Mouse (Mus musculus) cerebellum, adult 11-12 months (tissue): ENCODE measurements around the gene Hoxb9.

Experiments
- DNase-seq: peaks from one replicate; pipeline ENCODE4 v3.0.0; 2022

Hoxb9 gene

DNA sequence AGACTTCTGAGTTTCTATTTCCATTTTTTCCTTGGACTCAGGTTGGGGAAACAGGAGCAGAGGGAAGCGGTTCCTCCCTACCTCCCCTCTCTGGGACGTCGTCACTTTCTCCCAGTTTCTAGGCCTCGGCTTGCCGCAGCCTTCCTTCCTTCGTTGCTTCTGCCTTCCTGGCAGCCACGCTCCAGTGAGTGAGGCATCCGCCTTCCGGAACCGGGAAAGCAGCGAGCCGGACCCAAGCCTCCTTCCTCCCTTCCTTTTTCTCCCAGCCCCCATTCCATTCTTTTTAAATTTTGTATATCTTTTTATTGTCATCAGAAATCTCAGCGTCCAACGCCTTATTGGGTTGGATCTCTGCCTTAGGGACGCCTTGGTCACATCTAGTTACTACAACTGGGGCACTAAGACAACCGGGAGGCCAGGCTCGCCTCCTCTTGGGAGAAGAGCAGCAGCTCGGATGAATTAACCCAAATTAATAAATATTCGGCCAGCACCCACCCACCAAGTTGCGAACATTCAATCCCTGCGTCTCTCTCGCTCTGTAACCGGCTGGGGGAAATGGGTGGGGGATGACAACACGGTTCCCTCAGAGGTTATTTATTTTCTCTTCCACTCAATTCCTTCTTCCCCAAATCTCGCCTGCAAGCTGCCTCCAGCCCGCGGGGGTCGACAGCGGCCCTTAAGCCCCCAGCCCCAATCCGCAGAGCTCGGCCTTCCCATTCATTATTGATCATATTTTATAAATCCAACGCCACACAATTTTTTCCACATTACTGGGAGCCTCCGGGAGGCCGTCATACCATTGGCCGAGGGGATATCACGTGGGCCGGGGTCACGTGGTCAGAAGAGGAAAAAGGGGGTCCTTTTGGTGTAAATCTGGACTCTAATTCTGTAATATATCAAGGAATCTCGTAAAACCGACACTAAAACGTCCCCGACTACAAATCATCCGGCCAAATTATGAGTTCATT, 14.8 kb downstream of the Hoxb9 start, which contains the start of gene Hoxb7:
Gene Hoxb7 (plus strand): TSS at position 853 of the 968 bp plus-strand sequence.
- DNase-seq = no peak

DNA sequence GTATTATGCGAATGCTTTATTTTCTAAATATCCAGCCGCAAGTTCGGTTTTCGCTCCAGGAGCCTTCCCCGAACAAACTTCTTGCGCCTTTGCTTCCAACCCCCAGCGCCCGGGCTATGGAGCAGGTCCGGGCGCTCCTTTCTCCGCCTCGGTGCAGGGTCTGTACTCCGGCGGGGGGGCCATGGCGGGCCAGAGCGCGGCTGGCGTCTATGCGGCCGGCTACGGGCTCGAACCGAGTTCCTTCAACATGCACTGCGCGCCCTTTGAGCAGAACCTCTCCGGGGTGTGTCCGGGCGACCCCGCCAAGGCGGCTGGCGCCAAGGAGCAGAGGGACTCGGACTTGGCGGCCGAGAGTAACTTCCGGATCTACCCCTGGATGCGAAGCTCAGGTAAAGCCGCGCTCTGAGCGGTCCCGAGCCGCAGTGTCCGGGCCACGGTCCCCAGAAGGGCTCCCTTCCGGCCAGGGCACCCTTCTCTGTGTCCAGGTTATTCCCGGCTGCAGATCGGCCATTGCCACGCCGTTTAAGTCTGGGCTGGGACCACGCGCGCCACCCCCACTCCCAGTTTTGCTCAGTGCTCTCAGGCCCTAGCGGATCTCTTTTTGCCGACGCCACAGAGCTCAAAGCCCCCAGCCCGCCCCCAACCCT, 15.6 kb downstream of the Hoxb9 start:
- DNase-seq = no peak

DNA sequence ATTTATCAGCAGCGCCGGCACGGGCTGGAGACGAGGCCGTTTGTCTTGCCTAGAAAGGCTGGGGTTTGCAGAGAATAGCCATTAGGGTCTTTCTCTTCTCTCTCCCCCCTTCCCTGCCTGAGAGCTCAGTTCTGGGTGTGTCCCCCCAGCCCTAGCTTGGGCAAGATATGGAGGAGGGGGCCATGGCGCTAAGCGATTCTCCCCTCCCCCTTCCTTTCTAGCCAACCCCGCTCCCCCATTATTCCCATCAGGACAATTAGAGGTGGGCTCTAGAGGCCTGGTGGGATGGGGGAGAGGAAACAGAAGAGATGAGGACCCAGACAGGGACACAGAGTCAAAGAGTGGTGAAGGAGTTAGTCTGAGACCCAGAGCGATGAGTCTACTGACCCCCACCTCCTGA, 16.2 kb downstream of the Hoxb9 start:
- DNase-seq = no peak

DNA sequence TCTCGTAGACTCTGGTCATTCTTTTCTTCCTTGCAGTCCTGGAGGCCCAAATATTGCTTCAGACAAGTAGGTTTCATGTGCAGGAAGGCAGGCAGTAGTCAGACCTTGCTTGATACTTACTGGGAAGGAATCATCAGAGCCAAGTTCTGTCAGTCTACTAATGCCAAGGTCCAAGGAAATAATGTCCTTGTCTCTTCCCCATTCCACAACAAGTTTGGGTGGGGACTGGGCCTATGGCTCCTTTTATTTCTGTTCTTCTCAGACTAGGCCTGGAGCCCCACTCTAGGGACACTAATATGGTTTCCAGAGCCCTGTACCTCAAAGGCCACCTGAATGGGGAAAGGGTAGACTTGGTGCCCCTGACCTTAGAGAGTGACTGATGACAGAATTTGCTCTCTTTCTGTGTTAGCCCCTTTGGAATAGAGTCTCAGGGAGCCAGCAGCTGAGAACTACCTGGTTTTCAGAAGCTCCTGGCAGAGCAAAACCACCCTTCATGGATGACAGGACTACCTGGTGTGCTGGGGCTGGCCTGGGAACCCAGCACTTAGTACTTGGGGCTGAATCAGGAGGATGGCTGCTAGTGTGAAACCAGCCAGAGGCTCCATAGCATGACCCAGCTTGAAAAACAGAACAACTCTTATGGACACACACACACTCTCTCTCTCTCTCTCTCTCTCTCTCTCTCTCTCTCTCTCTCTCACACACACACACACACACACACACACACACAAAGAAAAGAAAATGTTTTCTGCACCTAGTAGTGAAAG, 17.4 kb downstream of the Hoxb9 start:
- DNase-seq = no peak

DNA sequence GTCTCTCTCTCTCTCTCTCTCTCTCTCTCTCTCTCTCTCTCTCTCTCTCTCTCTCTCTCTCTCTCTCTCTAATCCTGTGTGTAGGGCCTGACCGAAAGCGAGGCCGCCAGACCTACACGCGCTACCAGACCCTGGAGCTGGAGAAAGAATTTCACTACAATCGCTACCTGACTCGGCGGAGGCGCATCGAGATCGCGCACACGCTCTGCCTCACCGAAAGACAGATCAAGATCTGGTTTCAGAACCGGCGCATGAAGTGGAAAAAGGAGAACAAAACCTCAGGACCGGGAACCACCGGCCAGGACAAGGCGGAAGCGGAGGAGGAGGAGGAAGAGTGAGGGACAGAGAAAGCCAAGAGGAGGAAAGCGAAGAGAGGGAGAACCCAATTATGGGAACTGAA, 18.0 kb downstream of the Hoxb9 start:
- DNase-seq = no peak

DNA sequence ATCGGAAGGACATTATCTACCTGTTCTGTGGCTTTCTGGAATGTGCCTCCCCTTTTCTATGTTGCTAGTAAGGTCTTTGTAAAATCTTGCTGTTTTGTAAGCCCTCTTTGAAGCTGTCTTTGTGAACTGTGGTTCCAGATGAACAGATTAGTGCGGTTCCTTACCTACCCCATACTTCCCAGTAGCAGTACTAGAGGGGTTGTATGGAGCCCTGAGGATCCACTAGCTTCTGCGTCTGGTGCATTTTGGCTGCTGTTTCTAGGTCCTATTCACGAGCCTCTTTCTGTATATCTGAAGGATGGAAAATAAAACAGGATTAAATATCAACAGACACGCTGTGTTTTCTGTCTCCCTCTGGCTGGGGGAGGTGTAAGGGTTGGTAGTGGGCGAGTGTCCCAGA, 18.6 kb downstream of the Hoxb9 start:
- no peak for DNase-seq

DNA sequence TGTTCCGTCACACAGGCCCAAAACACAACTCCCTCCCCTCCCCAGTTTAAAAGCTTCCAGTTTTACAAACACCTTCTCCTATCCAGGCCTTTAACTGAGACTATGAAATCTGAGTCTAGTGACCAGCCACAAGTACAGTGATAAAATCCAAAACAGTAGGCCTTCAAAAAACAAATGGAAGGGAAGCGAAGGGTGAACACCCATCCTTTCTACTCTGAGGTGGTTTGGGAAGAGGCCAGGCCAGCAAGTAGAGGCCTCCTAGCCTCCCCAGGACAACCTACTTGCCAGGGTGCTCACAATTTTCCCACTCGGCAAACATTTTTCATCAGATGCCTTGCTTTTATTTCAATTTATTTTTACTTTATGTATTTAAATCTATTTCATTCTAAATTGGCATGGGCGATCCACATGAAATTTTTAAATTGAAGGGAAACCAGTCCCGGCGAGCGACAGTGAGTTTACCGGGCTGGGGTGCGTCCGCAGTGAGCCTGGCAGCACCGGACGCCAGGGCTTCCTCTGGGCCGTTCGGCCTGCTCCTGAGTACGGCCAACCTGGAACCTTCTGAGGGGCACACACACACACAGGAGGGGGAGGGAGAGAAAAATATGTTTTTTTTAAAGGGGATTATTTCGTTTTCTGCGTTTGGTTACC, 19.6 kb downstream of the Hoxb9 start:
- DNase-seq = no peak

DNA sequence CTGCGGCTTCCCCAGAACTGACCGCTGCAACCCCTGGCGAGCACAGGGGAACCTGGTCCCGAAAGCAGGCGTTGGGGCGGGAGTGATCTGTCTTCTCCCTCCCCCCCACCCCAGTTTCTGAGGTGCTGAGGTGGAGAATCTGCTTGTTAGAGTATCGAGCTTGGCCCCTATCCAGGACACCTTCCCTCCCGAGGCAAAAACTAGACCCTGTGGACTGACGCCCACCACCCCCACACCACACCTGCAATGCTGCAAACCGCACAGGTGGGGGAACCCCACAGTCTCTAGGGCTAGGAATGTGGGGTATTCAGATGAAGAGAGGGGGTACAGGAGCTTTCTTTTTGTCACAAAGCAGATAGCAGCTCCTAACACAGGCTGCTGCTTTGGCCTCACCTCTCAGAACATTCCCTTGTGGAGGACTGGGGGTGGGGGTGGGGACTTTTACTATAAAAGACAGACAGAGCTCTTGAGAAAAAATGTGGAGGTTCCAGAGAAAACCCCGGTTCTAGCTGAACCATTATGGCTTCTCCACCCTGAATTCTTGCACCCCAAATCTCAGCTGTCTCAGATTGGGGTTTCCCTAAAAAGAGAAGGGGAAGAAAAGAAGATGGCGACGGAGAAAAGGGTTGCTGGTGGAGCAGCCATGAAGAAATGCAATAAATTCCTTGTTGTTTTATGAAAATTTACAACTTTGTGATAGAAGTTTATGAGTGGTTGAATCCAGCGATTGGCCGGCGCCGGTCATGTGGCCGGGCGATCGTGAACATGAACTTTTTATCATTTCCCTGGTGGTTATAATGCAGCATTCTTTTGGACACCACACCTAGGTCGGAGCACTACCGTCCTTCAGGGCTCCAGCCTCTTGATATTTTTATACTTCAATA, 20.7 kb downstream of the Hoxb9 start, which contains the start of gene Hoxb6:
Gene Hoxb6 (plus strand): TSS at position 796 of the 884 bp plus-strand sequence.
- no peak for DNase-seq

DNA sequence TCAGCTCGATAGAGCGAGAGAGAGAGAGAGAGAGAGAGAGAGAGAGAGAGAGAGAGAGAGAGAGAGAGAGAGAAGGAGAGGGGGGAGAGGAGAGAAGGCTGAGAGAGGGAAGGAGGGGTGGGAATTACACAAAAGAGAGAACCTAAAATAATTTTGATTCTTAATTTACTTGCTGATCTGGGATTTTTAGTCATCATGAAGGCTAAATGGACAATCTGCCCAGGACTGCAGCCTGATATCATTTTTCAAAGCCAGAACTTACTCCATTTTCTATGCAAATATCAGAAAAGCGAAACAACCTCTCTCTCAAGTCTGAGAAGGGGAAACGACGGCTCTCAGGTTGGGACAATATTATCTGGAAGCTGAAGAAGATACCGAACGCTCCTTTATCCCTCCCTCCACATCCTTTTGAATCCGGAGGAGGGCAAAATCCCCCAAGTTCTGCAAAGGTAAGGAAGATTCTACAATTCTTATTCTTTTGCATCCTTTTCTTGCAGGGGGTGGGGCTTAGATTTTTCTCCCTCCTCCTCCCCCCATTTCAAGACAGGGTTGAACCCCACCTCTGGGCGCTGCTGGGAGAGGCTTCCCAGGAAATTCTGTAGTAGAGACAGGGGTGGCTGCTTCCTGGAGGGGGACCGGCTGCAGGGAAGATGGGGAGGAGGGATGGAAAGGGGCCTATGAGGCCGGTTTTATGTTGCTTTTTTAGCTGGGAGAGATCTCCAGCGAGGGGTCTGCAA, 21.5 kb downstream of the Hoxb9 start:
- no peak for DNase-seq

DNA sequence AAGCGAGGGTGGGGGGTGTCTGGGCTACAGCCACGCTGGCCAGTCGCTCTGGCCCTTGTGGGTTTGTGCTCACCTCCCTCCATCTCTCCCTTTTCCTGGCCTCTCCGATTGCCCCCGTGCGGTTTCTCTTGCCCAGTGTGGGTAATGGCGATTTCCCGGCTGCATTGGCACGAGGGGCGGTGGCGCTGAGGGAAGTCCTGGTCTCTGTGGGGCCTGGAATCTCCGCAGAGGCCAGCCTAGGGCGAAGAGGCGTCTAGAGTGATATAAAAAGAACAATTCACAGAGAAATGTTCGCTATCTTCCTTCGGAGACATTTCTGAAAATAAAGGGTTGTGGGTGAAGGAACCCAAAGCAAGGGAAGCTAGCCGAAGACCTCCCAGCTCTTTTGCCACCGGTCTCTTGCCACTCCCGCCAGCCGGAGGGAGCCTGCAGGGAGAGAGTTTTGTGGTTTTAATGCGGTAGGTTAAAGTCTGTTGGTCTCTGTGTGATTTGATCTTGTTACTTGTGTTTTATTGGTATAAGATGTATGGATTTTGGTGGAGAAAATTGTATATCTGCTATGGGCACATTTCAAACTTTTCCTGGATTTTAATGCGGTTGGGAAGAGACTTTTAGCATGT, 22.2 kb downstream of the Hoxb9 start:
- no peak for DNase-seq

DNA sequence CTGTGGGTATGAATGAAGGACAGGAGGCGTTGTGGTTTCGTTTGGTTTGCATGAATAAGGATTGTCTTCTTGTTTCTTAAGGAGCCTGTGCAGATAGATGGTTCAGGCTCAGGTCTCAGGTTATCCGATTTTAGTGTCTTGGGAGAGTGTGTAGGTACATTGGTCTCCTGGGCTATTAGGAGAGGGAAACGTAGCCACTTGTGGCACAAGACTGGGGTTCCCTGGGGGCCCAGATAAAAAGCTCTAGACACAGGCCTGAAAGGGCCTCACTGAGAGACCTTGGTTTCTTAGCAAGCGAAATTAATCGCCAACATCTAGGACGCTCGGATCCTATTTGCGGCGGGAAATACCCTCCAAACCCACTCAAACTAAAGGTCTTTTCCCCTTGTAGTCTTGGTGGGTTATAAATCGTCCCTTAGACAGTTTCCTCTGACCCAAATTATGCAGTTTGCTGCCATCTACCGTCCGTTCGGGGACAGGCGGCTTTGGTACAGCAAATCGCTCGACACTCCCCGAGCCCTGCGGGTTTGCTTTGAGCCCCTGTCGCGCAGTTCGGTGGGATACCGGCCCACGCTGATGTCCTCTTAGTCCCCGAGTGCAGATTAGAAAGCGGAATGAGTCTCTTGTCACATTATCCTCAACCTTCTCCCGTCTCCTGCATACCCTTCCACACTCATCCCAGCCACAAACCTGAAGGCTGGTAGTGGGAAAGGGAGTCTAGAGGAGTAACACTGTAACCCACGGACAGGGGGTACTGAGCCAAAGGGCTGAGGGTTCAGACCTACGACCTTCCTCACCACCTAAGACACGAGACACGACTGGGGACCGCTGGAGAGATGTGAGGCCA, 23.2 kb downstream of the Hoxb9 start:
- DNase-seq = no peak

DNA sequence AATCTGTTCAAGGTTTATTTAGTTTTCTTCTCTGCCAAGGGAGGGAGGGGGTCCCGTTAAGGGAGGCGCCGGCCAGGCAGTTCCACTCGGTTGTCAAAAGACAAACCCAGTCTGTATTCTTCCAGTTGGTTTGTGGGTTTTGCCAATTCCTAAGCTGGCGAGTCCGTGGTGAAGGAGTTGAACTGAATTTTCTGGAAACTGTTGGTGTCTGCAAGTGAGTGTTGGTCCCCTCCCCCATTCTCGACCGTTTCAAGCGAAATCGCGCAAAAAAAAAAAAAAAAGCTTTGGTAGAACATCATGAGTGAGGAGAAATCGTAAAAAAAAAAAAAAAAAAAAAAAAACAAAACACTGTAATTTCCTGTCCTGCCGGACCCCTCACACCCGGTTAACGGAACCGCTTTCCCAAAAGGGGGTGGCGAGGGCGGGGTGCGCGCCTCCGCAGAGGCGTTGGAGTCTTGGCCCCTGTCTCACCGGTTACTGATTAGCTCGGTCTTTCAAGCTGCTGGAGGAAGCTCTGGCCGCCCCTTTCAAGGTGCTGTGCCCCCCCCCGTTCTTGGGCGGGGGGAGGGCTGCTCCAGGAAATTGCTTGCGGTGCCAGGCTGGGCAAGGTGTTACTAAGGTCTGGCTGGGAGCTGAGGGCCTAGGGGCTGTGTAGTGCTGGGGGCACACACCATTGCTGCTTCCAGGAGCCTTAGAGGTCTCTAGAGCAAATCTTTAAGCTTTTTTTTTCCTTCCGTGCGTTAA, 24.0 kb downstream of the Hoxb9 start:
- DNase-seq = no peak

DNA sequence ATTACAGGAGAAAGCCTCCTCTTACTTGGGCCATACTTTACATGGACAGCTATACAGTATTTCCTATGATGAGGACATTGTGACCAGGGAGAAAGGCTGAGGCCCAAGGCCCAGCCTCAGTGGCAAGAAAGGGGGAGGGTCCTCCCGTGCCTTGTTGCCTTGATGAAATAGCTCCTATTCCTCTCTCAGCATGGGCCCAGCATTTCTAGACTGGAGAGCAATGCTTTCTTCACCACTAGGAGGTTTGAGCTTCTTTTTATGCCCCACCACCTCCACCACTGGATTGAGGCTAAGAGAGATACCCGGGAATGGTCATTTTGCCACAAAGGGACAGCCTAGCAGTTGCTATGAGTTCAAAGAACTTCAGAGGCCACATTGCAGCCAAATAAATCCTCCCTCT, 25.7 kb downstream of the Hoxb9 start:
- DNase-seq = no peak

DNA sequence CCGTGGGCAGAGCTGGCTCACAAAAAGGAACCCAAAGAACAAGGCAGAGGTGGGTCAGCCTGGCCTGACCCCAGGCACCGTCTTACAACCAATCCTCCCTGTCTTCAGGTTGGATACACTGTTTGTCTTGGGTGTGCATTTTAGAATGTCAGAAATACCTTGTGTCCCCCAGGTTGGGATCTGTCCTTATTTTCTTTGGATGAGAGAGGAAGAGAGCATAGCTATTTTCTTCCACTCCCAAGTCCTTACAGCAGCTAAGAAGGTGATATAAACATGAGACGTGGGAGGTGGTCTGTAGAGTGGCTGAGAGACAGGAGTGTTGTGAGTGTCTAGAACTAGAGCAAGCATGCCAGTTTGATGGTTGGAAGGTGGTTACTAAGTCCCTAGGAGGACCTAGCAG, 26.2 kb downstream of the Hoxb9 start:
- no peak for DNase-seq

DNA sequence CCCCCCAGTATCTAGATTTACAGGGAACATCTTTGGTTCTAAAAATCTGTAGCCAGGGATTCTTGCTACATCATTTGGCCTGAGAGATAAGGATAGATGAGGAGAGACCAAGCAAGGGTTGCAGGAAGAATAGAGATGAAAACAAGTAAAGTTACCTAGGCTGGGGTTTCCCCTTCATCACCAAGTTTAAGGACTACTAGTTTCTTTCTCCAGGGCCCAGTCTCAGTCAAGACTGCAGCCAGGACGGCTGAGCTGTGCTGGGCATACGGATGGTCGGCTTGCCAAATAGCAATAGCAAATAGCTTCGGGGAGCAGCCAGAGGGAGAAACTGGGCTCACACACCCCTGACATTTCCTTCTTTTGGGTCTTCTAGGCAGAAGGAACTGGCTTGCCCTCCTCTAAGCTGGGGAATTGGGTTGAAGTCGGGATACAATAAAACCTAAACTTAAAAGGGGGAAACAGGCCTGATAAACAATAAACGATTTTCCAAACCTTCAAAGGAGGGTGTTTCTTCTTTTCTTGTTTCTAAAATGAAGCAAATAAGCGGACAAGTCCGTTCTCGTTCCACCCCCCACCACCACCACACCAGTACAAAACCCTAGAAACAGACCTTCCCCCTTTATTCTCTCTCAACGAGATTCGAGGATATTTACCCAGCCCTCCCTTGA, 26.8 kb downstream of the Hoxb9 start:
- DNase-seq = no peak

DNA sequence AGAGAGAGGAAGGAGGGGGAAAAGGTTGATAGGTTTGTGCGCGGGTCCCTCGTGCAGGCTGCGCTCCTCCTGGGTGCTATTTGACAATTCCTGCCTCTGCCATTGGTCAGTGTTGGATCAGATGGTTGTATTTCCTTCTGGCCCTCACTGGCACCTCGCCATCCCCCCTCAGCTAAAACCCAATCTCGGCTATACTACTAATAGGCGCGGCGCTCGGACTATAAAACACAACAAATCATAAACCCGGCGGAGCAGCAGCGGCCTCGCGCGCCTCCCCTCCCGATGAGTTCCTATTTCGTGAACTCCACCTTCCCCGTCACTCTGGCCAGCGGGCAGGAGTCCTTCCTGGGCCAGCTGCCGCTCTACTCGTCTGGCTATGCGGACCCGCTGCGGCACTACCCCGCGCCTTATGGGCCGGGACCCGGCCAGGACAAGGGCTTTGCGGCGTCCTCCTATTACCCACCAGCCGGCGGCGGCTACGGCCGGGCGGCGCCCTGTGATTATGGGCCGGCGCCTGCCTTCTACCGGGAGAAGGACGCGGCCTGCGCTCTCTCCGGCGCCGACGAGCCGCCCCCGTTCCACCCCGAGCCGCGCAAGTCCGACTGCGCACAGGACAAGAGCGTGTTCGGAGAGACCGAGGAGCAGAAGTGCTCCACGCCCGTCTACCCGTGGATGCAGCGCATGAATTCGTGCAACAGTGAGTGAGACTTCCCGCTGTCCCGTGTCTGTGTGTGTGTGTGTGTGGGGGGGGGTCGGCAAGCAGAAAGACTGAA, 27.8 kb downstream of the Hoxb9 start:
- DNase-seq = no peak

DNA sequence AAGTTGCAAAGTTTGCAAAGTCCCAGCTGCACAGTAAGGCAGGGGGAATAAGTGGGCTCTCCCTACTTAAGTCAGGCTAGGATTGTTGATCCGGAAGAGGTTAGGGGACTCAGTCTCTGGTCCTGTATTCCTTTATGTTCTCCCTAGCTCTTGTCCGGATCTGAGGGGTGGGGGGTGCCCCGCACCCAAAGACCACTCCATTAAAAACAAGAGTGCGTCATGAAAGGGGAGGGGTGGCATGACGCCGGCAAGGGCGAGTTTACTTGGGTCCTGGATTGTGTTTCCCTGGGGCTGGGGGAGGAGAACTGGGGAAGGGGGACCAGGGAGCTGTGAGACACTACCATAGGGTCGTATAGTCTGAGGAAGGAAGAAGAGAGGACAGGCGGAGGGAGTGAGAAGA, 28.5 kb downstream of the Hoxb9 start:
- DNase-seq = no peak
